Mouse (Mus musculus) thymus, postnatal 14 days (tissue): ENCODE data around the gene Bmp7.

Source experiments
- DNase-seq: peaks from one replicate; pipeline ENCODE4 v3.0.0; 2021

The Bmp7 gene

GRCm38 (mm10) chr2:172939639-172940002, 500 bp downstream of the Bmp7 start:
- no peak for DNase-seq

DNA sequence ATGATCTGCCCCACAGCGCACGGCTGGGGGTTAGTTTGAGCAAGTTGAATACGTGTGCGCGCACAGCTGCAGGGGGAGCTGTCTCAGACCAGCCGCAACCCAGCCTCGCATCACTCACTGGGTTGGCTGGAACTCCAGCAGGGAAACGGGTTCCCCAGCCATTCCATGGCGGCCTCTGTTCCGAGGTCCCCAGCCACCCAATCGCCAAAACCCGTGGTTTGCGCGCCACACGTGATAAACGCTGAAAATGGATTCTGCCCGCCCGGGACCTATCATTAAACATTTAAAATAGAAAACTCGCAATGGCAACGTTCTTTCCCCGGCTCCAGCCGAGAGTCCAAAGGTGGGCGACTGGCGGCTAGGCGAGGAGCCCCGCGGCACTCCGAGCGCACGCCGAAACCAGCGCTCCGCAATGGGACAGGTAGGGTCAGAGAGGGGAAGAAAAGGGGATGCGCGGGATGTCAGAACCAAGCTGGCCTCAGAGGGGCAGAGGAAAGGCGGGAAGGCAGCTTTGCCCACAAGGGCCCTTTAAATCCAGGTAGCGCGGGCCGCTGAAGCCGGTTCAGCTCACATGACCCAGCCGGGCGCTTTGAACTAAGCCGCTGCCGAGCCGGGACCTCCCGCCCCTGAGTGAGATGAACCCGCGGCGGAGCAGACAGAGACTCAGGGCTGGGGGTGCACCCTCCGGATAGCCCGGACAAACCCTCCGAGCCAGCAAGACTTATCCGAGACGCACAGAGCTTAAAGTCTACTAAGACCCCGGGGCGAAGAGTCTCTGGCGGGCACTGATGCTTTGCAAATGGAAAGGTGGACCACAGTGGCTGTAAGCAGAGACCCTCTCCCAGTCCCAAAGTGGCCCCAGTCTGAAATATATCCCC, 1.1 kb downstream of the Bmp7 start:
- peak; percentile 74 for DNase-seq

GRCm38 (mm10) chr2:172937326-172938190, 2.6 kb downstream of the Bmp7 start:
- DNase-seq = no peak

GRCm38 (mm10) chr2:172936844-172937243, 3.3 kb downstream of the Bmp7 start:
- DNase-seq = no peak

- no peak for DNase-seq
Observed at GRCm38 (mm10) chr2:172935776-172936562, 4.2 kb downstream of the Bmp7 start.

- DNase-seq = no peak
Observed at GRCm38 (mm10) chr2:172934891-172935740, 5.0 kb downstream of the Bmp7 start.

DNA sequence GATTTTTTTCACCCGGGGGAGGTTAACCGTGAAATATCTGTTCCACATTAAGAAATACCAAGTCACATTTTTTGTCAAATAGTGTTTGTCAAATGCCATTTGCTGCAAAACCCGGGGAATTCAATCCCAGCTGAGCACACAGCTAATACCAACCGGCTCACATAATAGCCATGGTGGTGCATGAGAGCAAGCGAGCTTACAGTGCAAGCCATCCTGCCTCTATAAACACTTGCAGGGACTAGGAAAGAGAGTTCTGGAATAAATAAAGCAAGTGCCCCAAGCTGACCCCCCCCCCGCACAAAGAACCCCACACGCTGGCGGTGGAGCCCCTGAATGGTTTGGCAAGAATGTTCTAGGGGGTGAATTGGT, 5.7 kb downstream of the Bmp7 start:
- no peak for DNase-seq

GRCm38 (mm10) chr2:172933631-172934419, 6.3 kb downstream of the Bmp7 start:
- peak; percentile 66 for DNase-seq

- DNase-seq = no peak
Observed at GRCm38 (mm10) chr2:172931137-172931898, 8.8 kb downstream of the Bmp7 start.

- no peak for DNase-seq
Observed at GRCm38 (mm10) chr2:172929905-172930436, 10.2 kb downstream of the Bmp7 start.

DNA sequence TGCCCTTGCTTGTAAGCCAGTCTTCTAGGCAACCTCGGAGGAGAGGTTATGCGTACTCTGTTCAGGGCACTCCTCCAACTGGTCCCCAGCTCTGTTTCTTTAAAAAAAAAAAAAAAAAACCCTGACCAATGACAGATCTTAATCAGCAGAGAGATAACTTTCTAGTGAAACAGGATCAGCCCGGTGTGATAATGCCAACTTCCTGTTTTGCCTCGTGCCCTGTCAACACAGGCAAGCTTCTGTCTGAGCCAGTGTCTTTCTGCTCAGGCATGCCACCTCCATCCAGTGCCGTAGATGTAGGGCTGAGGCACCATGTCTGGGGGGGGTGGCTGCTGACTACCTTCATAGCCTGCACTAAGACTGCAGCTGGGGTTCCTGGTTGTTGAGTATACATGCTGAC, 12.5 kb downstream of the Bmp7 start:
- DNase-seq = peak; percentile 47

- peak; percentile 36 for DNase-seq
Observed at GRCm38 (mm10) chr2:172926311-172926710, 13.8 kb downstream of the Bmp7 start.

- DNase-seq = peak; percentile 14
Observed at GRCm38 (mm10) chr2:172924961-172925360, 15.2 kb downstream of the Bmp7 start.

DNA sequence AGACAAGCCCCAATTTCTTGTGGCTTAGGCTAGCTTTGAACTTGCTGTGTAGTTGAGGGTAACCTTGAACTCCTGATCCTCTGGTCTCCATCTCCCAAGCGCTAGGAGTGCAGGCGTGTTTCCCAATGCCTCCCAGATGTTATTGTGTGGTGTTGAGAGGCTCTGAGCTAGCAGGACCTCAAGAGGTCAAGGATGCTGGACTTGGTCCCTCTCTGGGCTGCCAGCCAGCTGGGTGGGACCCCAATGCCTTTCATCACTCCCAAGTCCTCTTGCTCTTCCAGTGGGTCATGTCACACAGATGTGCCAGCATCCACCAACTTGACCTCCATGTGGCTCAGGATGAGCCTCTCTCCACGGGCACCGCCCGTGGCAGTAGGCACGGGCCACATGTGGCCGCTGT, 16.9 kb downstream of the Bmp7 start:
- DNase-seq = no peak

GRCm38 (mm10) chr2:172922597-172922996, 17.5 kb downstream of the Bmp7 start:
- DNase-seq = no peak

DNA sequence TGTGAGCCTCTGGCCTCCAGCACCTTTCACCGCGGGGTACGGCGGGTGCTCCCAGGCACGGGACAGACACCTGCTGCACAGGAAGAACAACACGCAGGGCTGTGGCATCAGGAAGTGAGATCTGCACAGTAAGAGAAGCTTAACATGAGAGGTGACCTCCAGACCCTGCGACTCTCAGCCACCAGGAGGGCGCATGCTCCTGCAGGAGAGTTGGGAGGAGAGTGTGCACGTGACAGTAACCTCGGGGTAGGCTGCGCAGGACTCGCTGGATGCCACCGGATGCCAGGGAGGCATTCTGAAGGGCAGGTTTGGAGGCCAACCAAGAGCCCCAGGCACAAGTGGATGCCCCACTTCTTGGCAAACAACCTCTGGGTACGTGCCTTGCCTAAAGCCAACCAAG, 26.1 kb downstream of the Bmp7 start:
- DNase-seq = peak; percentile 80

DNA sequence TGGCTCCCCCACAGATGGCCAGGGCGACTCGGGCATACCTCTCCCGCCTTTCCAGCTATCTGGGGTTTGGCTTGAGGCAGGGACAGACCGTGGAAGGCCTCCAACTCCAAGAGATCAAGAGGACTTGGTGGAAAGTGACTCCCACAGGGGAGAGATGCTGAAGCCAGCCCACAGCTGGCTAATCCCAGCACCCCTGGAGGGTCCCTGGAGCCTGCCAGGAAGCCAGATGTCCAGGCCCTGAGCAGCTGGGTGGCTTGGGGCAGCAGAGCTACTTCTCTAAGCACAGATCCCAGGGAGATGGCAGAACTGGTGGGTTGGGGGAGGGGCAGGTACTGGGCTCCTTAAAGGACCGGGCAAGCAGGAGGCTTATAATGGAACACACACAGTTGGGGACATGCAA, 28.4 kb downstream of the Bmp7 start:
- no peak for DNase-seq

DNA sequence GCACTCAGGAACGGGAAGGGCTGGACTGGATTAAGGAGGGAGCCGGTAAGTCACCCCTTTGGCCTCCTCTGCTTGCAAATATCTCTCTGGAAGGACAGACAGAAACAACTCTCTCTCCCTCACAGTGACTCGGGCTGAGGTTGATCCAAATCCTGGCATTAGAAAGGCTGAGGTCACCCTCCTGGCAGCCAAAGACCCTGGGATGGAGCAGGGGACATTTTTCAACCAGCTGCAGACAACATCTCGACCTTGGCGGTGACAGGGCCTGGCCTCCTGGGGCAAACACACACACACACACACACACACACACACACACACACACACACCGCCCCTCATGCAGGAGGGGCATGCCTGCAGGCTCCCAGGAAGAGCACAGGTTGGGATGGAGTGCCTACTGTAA, 29.0 kb downstream of the Bmp7 start:
- no peak for DNase-seq

DNA sequence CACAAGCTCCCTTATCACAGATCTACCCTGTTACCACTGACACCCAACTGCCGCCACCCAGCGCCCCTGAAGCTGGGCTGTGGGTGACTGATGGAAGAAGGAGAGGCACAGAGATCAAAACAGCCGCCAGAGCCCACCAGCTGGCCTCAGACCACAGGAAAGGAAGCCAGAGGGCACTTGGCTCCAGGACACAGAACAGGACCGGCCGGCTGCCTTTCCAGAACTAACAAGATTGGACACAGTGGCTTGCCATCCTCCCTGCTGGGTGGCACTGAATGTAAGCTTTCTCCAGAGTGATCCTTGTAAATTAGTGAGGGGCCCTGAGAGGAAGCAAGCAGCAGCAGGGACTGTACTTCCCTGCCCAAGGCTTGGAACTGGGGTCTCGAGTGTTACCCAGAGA, 30.7 kb downstream of the Bmp7 start:
- DNase-seq = no peak

DNA sequence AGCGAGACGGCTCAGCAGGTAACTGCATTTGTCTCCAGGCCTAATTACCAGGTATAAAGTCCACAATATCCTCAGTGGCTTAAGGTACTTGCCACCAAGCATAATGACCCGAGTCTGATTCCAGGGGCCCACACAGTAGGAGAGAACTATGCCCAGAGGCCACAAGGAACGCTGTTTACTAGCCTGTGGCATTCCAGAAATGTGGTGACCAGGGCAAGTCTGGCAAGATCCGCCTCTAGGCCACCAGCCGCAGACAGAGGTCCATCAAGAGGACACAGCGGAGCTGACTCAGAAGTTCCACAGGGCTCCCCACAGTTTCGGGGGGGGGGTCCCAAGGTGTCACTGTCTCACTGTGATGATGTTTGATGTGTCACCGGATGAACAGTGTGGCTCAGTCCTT, 34.0 kb downstream of the Bmp7 start:
- DNase-seq = no peak
